Mouse (Mus musculus): ENCODE data around the gene Exog. TPM values are rescaled to one million over a fixed set of nuclear protein-coding genes. Genes with fewer than 3 reads are reported as not detected.

Exog gene
- total RNA-seq, 2 experiments from 2014 or later, result 1.4 to 1.9 TPM

DNA sequence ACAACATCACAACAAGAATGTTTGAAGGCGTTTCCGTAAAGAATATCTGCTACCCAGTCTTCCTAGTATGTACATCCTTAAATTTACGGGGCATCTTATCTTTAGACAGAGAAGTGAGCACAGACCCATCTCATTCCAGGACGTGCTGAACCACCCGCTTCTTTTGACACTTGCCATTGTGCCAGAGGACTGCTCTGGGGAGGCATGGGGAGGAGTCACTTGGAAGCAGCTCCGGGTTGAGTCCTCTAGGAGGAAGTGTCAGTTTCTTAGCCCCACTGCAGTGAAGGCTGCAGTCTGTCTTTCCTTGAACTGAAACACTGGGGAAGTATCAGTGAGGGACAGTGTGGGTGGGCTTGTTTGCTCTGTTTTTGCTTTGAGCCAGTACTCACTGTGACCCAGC is 994 bp downstream of the Exog start:
- intact Hi-C loops (cut with DNase I; ENCODE audit: low total_unique reads), result no loop called here
- DNase-seq, result no peak

DNA sequence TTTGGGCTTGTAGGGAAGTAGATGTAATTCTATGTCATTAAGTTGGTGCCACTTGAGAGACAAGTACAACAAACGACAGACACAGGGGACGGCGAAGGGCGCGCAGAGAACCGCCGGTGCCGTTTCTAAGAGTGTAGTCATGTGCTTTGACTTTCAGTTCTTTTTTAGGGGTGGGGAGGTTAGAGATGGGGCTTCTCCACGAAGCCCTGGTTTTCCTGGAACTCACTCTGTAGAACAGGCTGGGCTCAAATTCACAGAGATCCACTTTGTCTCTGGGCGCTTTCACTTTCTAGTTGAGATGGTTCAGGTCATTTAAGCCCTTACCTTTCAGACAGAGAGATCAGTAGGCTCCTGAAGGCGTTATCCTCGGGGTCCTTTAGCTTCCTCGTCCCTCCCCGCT is 11.2 kb downstream of the Exog start:
- intact Hi-C loops (cut with DNase I; ENCODE audit: low total_unique reads), result no loop called here
- no peak for DNase-seq

DNA sequence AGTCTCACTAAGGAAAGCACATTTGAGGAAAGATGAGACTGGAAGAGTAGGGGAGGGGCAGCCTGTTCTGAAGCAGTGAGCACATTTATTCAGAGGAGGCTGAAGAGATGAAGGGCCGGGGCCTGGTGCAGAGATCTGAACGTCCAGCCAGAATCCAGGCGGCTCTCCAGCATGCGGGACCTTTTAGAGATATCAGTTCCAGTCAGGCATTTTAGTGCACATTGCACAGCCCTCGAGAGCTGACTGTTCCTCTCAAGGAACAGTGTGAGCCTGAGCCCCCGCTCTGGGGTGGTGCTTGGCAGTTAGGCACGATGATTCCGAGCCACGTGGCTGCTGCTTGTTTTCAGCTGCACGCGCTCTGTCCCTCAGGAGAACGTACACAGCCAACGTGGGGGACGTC is 12.4 kb downstream of the Exog start:
- no peak for DNase-seq
- intact Hi-C loops (cut with DNase I; ENCODE audit: low total_unique reads), result no loop called here

DNA sequence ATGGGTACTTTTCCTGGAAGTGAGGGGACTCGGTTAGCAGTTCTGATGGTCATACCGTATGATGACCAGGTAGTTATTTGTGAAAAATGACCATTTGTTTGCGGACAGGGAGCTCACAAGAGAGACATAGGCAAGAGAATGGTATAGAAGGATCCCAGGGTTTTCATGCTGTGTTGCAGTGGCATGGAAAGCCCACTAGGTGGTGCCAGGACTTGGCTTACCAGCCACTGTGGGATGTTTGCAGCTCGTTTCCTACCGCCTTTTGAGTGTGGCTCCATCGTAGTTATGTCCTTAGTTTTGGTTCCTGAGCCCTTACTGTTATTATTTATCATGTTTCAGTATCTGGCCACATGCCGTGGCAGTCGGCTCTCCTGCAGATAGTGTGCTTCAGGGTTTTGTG is 15.7 kb downstream of the Exog start:
- intact Hi-C loops (cut with DNase I; ENCODE audit: low total_unique reads), result loop anchor here (10.0 kb wide), 1 partner anchor 294 kb away; no protein-coding TSS in a partner anchor

DNA sequence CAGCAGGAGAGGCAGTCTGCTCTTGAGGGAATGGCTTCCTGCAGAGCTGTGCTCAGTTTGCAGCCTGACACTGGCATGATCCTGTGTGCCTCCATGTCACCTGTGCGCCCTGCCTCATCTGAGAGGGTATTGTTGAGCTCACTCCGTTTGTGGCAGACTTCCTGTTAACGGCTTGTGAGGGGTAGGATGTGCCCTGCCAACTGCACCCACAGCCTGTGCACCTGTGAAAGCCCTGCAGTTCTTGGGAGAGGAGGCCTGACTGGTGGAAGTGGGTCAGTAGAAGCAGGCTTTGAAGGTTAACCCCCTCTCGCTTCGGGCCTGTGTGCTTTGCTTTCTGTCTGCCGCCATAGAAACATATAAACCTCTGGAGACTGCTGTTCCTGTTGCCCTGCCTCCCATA is 20.3 kb downstream of the Exog start:
- intact Hi-C loops (cut with DNase I; ENCODE audit: low total_unique reads), result loop anchor here (2.0 to 10.0 kb wide), 3 partner anchors 97 to 290 kb away; partner anchors contain the start of gene Scn5a
- DNase-seq, result no peak

More for the DNA sequence above, 15.7 kb downstream of the Exog start:
- DNase-seq, result peak; percentile 42

DNA sequence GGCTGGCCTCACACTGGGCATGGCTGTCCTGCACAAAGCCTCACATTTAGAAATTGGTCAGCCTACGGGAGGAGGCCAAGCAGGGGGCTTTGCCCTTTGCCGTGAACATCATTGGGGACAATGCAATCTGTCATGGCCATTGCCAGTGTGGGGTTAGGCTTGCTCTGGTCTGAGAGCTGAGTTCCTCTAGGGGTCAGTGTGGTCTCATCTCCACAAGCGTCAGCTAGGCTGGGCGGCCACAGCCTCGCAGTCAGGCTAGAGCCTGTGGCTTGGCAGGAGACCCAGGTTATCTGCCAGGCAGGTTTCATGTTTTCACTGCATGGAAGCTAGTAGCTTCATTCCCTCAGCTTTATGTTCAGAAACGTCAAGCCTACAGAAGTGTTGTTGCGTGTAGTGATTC is 20.9 kb downstream of the Exog start:
- intact Hi-C loops (cut with DNase I; ENCODE audit: low total_unique reads), result loop anchor here (2.0 to 10.0 kb wide), 3 partner anchors 97 to 289 kb away; partner anchors contain the start of gene Scn5a
- peak; percentile 80 for DNase-seq

DNA sequence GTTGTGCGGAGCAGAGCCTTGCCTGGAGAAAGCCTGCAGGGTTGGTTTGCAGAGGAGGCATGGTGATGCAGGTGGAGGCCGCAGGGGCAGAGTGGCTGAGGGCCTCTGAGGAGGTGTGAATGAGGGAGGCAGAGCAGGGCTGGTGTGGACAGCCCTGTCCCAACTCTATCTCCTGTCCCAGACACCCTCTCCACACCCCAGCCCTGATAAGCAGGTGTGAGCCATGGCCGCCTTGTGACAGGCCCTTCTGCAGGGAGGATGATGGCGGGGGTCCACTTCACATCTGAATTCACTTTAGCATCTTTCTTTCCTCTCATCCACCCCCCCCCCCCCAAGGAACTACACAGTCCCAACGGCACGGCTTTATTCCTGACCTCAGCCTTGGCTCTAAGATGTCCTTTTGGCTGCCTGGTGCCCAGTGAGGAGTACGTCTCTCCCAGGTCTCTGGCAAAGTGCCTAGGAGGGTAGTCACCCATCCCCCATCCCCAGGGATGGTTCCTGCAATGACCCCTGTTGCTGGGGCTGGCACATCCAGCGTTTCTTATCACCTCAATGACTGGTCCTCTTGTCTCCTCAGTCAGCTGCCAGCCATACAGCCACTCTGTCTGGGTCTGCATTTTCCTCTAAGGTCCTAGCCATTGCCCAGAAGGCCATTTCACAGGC is 25.1 kb downstream of the Exog start:
- intact Hi-C loops (cut with DNase I; ENCODE audit: low total_unique reads), result loop anchor here (5.0 to 10.0 kb wide), 2 partner anchors 92 to 285 kb away; no protein-coding TSS in a partner anchor
- DNase-seq, result no peak

DNA sequence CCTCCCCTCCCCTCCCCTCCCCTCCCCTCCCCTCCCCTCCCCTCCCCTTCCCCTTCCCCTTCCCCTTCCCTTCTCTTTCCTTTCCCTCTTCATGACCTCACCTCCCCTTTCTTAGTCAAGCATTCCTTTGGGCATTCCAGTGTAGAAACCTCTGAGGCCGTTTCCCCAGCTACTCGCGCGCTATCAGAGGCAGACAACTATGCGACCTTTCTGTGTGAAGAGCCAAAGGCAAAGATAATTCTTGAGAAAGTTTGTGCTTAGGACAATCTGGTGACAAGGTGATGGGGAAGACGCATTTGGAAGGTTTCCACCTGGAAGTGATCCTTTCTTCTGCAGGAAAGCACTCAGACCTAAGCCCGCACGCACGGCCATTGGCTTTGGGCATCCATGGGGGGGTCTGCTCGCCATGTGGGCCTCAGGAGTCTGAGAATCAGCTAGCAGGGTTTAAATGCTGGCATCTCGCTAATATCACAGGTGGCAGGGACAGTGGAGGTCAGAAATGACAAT is 27.7 kb downstream of the Exog start:
- intact Hi-C loops (cut with DNase I; ENCODE audit: low total_unique reads), result no loop called here
- DNase-seq, result no peak

DNA sequence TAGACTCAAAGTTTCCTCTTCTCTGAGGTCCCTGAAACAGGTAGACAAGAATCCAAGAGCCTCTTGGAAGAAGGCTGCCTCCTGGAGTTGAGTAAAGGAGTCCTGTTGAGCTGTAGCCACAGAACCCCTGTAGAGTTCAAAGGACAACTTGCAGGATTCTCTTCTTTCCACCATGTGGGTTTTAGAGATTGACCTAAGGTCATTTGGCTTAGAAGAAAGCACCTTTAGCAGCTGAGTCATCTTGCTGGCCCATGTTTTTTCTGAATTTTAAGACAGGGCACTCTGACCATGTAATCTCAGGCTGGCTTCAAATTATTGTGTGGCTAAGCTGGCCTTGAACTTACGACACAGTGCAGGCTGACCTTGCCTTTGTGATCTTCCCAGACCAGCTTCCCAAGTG is 28.3 kb downstream of the Exog start:
- intact Hi-C loops (cut with DNase I; ENCODE audit: low total_unique reads), result no loop called here
- DNase-seq, result no peak

DNA sequence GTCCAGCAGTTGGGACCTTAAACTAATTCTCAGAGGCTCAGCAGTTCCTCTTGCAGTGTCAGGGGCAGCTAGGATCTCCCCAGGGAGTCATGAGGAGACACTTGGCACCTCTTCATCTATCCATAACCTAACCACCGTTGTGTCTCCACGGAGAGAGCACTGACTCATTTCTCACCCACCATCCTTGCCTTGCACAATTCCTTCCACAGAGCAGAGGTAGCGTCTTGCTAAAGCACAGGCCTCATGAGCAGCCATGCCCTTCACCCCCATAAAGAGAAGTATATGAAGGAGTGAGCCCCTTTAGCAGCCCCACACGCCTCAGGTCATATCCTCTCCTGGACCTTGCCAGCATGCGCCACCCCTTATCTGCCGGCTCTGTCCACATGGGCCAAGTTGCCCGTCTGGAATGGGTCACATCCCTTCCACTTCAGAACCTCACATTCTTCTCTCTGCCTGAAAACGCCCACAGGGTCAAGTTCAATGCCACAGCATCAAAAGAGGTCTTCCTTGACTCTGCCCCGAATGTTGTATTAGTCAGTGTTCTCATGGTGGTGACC is 28.9 kb downstream of the Exog start:
- no peak for DNase-seq
- intact Hi-C loops (cut with DNase I; ENCODE audit: low total_unique reads), result no loop called here

DNA sequence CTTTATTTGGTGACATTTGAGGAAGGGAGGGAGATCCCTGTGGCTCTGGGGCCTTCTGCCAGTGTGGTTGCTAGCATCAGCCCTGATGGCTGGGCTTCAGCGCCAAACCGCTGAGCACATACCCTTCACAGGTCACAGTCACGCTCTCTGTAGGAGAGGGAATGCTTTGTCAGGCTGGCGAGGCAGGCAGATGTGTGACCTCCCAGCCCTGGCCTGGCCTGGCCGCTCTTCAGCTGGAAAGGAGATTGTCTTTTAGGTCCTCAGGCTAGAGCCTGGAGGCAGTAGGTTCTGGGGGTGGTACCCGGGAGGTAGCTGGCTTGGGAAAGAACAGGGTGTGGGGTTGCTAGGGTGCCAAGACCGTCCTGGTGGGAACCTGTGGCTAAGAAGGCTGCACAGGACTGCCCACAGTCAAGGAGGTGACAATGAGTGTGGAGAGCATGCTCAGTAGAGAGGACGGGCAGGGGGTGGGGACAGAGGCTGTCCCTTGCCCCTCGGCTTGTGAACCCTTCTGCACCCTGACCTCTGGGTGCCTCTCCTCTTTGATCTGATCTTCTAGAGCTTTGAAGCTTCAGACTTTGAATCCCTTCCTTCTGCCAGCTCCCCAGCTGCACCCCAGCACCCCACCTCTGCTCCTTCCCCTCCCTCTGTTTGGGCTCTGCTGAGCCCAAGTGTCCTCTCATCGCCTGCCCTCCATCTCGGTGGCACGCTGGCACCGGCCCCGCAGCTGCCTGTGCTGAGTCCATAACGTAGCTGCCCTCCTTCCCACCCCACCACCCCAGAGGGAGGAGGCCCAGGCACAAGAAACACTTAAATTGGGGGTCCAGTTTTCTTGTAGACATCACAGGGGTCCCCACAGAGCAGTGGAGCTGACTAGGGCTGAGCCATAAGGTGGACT is 30.2 kb downstream of the Exog start:
- no peak for DNase-seq
- intact Hi-C loops (cut with DNase I; ENCODE audit: low total_unique reads), result no loop called here

DNA sequence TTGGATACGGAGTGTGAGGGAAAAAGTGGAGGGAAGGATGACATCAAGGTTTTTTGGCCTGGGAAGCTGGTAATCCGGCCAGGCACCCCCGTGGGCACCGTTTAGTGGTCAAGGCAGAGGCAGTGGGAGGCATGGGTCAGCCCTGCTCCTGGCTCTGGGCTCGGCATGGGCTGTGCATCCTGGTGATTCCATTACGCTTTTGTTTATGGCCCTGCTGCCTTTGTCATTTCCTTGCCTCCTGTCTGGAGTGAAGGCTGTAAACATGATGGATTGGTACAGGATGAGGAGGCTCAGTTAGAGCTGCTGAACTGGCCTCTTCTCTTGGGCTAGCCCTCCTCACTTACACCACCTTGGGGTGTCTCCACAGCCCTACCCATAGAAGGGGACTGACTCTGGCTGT is 33.0 kb downstream of the Exog start:
- intact Hi-C loops (cut with DNase I; ENCODE audit: low total_unique reads), result no loop called here
- no peak for DNase-seq

DNA sequence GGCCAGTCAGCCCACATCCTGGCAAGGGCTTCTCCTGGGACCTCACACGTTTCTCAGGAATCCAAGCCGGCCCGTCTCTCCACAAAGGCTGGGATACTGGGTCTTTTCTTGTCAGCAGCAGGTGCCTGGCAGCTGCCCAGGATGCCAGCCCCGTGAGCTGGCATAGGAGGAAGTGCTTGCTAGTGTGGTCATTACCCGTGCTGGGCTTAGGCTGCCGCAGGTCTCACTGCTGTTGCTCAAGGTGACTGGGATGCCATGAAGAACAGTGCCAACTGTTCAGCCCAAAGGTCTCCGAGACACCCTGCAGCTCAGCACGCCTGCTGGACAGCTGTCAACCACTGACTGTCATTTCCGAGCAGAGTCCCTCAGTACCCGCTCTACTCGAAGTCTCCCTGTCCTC is 33.6 kb downstream of the Exog start:
- peak; percentile 34 for DNase-seq
- intact Hi-C loops (cut with DNase I; ENCODE audit: low total_unique reads), result no loop called here

DNA sequence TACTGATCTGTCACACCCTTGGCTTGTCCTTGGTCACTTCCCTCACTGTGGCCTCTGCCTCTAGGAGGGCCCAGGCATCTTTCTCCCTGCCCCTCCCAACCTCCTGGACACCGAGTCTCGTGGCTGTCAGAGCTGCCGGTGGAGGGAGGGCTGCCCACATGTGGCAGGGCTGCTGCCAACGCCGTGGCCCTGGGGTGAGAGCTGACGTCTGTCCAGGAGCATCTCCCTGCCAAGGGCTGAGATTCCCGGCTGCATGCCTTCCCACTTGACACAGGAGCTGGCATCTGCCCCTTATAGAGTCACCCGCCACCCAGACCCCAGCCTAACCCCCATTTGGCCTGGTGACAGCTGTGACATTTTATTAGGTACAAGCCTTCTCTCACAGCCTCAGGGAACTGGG is 34.6 kb downstream of the Exog start:
- intact Hi-C loops (cut with DNase I; ENCODE audit: low total_unique reads), result no loop called here
- peak; percentile 66 for DNase-seq

DNA sequence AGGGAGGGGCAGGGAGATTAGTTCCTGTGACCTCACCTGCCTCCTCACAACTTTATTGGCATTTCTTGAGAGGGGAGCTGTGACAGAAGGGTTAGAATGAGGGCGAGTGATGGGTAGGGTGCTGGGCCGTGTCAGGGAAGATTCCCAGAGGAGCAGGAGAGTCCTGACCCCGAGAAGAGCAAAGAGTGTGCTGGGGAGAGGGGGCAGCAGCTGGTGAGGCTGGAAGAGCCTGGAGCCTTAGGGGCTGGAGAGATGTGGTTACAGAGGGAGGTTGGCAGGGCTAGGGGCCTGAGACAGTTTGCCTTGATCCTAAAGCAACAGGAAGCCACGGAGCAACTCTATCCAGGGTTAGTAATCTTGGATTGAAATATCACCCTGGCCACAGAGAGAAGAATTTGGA is 36.9 kb downstream of the Exog start:
- DNase-seq, result no peak
- intact Hi-C loops (cut with DNase I; ENCODE audit: low total_unique reads), result no loop called here

DNA sequence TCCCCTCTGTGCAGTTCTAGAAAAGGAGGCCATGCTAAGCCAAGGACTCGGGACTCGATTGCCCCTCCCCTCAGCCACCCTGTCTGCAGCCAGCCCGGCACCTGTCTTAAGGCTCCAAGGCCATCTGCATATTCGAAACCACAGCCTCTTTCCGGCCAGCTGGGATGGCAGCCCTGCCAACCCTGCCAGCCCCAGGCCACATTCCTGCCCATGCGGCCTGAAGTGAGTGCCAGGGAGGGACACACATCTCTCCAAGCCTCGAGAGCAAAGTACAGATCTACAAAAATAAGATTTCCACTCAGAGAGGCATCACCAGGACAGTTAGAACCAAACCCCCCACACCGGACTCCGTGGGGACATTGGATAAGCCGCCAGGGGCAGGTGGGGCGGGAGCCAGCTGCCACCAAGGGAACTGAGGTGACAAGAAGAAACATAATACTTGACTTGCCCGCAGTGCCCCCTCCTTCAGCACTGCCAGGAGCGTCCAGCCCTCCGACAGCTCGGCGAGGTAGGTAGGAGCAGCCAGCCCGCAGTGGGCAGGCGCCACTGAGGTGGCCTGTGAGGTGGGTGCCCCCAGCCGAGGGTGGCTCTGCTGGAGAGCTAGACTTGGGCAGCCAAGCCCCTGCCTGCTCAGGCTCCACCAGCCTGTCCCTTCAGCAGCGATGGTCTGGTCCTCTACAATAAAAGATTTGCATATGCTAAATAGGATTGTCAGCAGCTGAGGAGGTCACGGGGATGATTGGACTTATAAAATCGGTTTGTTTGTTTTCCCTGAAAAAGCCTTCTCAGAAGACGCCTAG is 39.0 kb downstream of the Exog start:
- peak; percentile 71 for DNase-seq
- intact Hi-C loops (cut with DNase I; ENCODE audit: low total_unique reads), result no loop called here

DNA sequence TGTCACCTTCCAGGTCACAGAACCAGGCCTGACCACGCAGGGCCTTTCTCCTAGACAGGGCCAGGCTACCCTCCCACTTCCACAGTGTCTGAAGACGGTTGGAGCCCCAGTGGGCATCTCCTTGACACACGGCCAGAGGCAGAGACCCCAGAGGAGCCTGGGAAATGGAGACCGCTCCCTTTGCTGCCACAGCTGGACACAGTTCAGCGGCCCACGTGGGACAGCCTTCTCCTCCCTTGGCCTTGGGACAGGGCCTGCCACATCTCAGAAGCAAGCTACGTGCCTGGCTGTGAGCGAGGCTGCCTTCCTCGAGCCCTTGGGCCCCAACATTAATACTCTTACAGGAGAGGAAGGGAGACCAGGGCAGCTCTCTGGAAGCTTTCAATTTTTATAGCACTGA is 39.7 kb downstream of the Exog start:
- intact Hi-C loops (cut with DNase I; ENCODE audit: low total_unique reads), result no loop called here
- no peak for DNase-seq

DNA sequence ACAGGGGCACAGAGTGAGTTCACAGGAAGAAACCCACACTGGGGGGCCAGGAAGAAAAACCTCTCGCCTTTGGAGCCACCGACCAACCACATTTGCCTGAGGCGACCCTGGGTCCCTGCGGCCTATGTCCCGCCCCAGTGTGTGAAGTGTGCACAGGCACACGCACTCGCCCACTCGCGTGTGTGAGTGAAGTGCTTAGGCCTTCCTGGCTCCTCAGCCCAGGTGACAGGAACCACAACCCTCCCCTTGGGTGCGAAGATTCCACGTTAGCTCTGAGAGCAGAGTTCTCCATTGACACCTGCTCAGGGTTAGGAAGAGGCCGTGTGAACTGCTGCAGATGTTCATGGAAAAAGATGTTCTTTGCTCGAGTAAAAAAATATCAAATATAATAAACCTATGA is 40.1 kb downstream of the Exog start:
- intact Hi-C loops (cut with DNase I; ENCODE audit: low total_unique reads), result no loop called here
- DNase-seq, result no peak

DNA sequence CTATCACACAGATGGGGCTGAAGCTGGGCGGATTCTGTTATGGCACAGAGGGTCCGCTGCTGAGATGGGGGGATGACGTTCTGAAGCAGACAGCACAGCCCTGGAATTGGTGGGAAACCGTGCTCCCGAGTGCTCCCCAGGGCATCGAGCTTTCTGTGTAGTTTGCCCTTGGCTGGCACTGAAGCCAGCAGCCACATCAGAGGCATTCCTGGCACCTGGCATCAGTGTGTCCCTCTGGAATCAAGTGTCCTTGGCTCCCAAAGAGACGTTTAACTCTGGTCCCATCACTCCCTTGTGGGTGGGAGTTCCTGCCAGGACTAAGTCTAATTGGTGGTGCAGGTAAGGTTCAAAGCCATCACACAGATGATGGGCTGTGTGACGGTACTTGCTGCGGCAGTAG is 51.6 kb downstream of the Exog start:
- intact Hi-C loops (cut with DNase I; ENCODE audit: low total_unique reads), result no loop called here
- no peak for DNase-seq

DNA sequence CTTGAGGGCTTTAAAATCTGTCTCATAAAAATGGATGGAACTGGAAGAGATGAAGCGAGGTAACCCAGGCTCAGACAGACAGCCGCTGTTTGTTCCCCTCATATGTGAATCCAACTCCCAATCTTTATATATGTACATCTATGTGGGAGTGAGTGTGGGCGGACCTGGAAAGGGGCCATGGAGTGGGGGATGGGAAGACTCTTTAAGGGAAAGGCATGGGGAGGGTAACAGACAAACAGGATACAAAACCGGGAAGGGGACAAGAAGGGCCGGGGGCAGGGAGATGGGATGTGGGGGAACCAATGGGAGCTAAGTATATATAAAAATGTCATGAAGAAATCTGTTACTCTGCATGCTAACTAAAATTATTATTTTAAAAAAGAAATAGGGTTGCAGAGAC is 52.2 kb downstream of the Exog start:
- intact Hi-C loops (cut with DNase I; ENCODE audit: low total_unique reads), result no loop called here
- no peak for DNase-seq
